Mouse (Mus musculus): ENCODE results near the gene Mis18a. TPM values are rescaled to one million over a fixed set of nuclear protein-coding genes. Genes with fewer than 3 reads are reported as not detected.

Mis18a gene
- polyA plus RNA-seq, 1 experiment, result 20.3 TPM

- whole genome bisulfite sequencing, result 2% methylated on average over 1 of the region's 1 CpGs
- H3K27me3 ChIP-seq (ENCODE audit: control insufficient read depth, insufficient read depth, low read length), result no peaks in the 10 kb centered on the region
- H3K4me3 ChIP-seq (ENCODE audit: low read depth, low read length), result no peak overlapping the region
- TF ChIP-seq POLR2A (IDR thresholded peaks at IDR 0.05; ENCODE audit: low read depth, low read length) (no peak), CTCF (IDR thresholded peaks at IDR 0.05; ENCODE audit: extremely low read depth, insufficient read length, insufficient replicate concordance, low read depth, low read length) (no peak)
- H3K27ac ChIP-seq (ENCODE audit: insufficient read depth, low read depth, low read length), result no peak overlapping the region
- no peaks in the 10 kb centered on the region for H3K36me3 ChIP-seq (ENCODE audit: control insufficient read depth, insufficient read depth, low read length)
- no peaks in the 10 kb centered on the region for H3K4me1 ChIP-seq (ENCODE audit: control insufficient read depth, insufficient read depth, insufficient read length, low read length)
Measured at GRCm38 (mm10) chr16:90703646-90704045, 23.6 kb downstream of the Mis18a start.

GRCm38 (mm10) chr16:90701541-90701940 is 25.7 kb downstream of the Mis18a start:
- WGBS, result 91% methylated on average over 2 of the region's 2 CpGs
- H3K4me3 ChIP-seq (ENCODE audit: low read depth, low read length), result no peak overlapping the region
- TF ChIP-seq POLR2A (IDR thresholded peaks at IDR 0.05; ENCODE audit: low read depth, low read length), result no peak
- TF ChIP-seq CTCF (IDR thresholded peaks at IDR 0.05; ENCODE audit: extremely low read depth, insufficient read length, insufficient replicate concordance, low read depth, low read length), result no peak
- no peaks in the 10 kb centered on the region for H3K27me3 ChIP-seq (ENCODE audit: control insufficient read depth, insufficient read depth, low read length)
- H3K27ac ChIP-seq (ENCODE audit: insufficient read depth, low read depth, low read length), result no peak overlapping the region
- no peaks in the 10 kb centered on the region for H3K36me3 ChIP-seq (ENCODE audit: control insufficient read depth, insufficient read depth, low read length)
- no peaks in the 10 kb centered on the region for H3K4me1 ChIP-seq (ENCODE audit: control insufficient read depth, insufficient read depth, insufficient read length, low read length)

- no peak overlapping the region for H3K27ac ChIP-seq (ENCODE audit: insufficient read depth, low read depth, low read length)
- no peak overlapping the region for H3K4me3 ChIP-seq (ENCODE audit: low read depth, low read length)
- no peaks in the 10 kb centered on the region for H3K27me3 ChIP-seq (ENCODE audit: control insufficient read depth, insufficient read depth, low read length)
- WGBS, result 86% methylated on average over 14 of the region's 14 CpGs
- H3K4me1 ChIP-seq (ENCODE audit: control insufficient read depth, insufficient read depth, insufficient read length, low read length), result no peaks in the 10 kb centered on the region
- H3K36me3 ChIP-seq (ENCODE audit: control insufficient read depth, insufficient read depth, low read length), result no peaks in the 10 kb centered on the region
- TF ChIP-seq CTCF (IDR thresholded peaks at IDR 0.05; ENCODE audit: extremely low read depth, insufficient read length, insufficient replicate concordance, low read depth, low read length) (no peak), POLR2A (IDR thresholded peaks at IDR 0.05; ENCODE audit: low read depth, low read length) (no peak)
Measured at GRCm38 (mm10) chr16:90699390-90699789, 27.8 kb downstream of the Mis18a start.

GRCm38 (mm10) chr16:90696306-90696705 is 30.9 kb downstream of the Mis18a start:
- H3K27me3 ChIP-seq (ENCODE audit: control insufficient read depth, insufficient read depth, low read length), result no peaks in the 10 kb centered on the region
- TF ChIP-seq CTCF (IDR thresholded peaks at IDR 0.05; ENCODE audit: extremely low read depth, insufficient read length, insufficient replicate concordance, low read depth, low read length), result no peak
- no peak for TF ChIP-seq POLR2A (IDR thresholded peaks at IDR 0.05; ENCODE audit: low read depth, low read length)
- H3K4me3 ChIP-seq (ENCODE audit: low read depth, low read length), result no peak overlapping the region
- H3K36me3 ChIP-seq (ENCODE audit: control insufficient read depth, insufficient read depth, low read length), result no peaks in the 10 kb centered on the region
- no peak overlapping the region for H3K27ac ChIP-seq (ENCODE audit: insufficient read depth, low read depth, low read length)
- H3K4me1 ChIP-seq (ENCODE audit: control insufficient read depth, insufficient read depth, insufficient read length, low read length), result no peaks in the 10 kb centered on the region
- 82% methylated on average over 9 of the region's 9 CpGs for WGBS

- Histone ChIP-seq H3K27ac (ENCODE audit: insufficient read depth, low read depth, low read length) (no peak overlapping the region), H3K36me3 (ENCODE audit: control insufficient read depth, insufficient read depth, low read length) (no peaks in the 10 kb centered on the region), H3K4me3 (ENCODE audit: low read depth, low read length) (no peak overlapping the region), H3K4me1 (ENCODE audit: control insufficient read depth, insufficient read depth, insufficient read length, low read length) (no peaks in the 10 kb centered on the region), H3K27me3 (ENCODE audit: control insufficient read depth, insufficient read depth, low read length) (no peaks in the 10 kb centered on the region)
- no peak for TF ChIP-seq POLR2A (IDR thresholded peaks at IDR 0.05; ENCODE audit: low read depth, low read length)
- no peak for TF ChIP-seq CTCF (IDR thresholded peaks at IDR 0.05; ENCODE audit: extremely low read depth, insufficient read length, insufficient replicate concordance, low read depth, low read length)
- WGBS, result 66% methylated on average over 10 of the region's 10 CpGs
Measured at GRCm38 (mm10) chr16:90695121-90695520, 32.1 kb downstream of the Mis18a start.

GRCm38 (mm10) chr16:90694719-90695118 is 32.5 kb downstream of the Mis18a start:
- Histone ChIP-seq H3K4me1 (ENCODE audit: control insufficient read depth, insufficient read depth, insufficient read length, low read length) (no peaks in the 10 kb centered on the region), H3K36me3 (ENCODE audit: control insufficient read depth, insufficient read depth, low read length) (no peaks in the 10 kb centered on the region), H3K27ac (ENCODE audit: insufficient read depth, low read depth, low read length) (no peak overlapping the region), H3K27me3 (ENCODE audit: control insufficient read depth, insufficient read depth, low read length) (no peaks in the 10 kb centered on the region), H3K4me3 (ENCODE audit: low read depth, low read length) (no peak overlapping the region)
- TF ChIP-seq POLR2A (IDR thresholded peaks at IDR 0.05; ENCODE audit: low read depth, low read length), result no peak
- peak; percentile 48; the same call in 1 of the 2 replicates for TF ChIP-seq CTCF (IDR thresholded peaks at IDR 0.05; ENCODE audit: extremely low read depth, insufficient read length, insufficient replicate concordance, low read depth, low read length)
- 61% methylated on average over 9 of the region's 9 CpGs for WGBS

- H3K27ac ChIP-seq (ENCODE audit: insufficient read depth, low read depth, low read length), result no peak overlapping the region
- no peaks in the 10 kb centered on the region for H3K36me3 ChIP-seq (ENCODE audit: control insufficient read depth, insufficient read depth, low read length)
- H3K4me1 ChIP-seq (ENCODE audit: control insufficient read depth, insufficient read depth, insufficient read length, low read length), result no peaks in the 10 kb centered on the region
- H3K4me3 ChIP-seq (ENCODE audit: low read depth, low read length), result no peak overlapping the region
- 92% methylated on average over 5 of the region's 5 CpGs for WGBS
- no peaks in the 10 kb centered on the region for H3K27me3 ChIP-seq (ENCODE audit: control insufficient read depth, insufficient read depth, low read length)
- no peak for TF ChIP-seq POLR2A (IDR thresholded peaks at IDR 0.05; ENCODE audit: low read depth, low read length)
- no peak for TF ChIP-seq CTCF (IDR thresholded peaks at IDR 0.05; ENCODE audit: extremely low read depth, insufficient read length, insufficient replicate concordance, low read depth, low read length)
Measured at GRCm38 (mm10) chr16:90693625-90694024, 33.6 kb downstream of the Mis18a start.

All from small intestine, adult 2 months (tissue).